Mouse (Mus musculus) small intestine, adult 2 months (tissue): ENCODE measurements around the gene Vrk3. TPM values are rescaled to one million over a fixed set of nuclear protein-coding genes. Genes with fewer than 3 reads are reported as not detected.
A peak's percentile ranks its signal among the peaks of the same experiment; 100 is the strongest.

Experiments used
- H3K27ac ChIP-seq: fragments of 200-500 bp; 2 replicates; pipeline ENCODE4 v1.5.1; 2012; ENCODE audit warnings: low read depth, low read length, control low read depth, inconsistent platforms; ENCODE audit not compliant: insufficient read depth
- H3K27me3 ChIP-seq: fragments of 200-500 bp; 2 replicates; pipeline ENCODE4 v1.6.1; 2012; ENCODE audit warnings: mild to moderate bottlenecking, moderate library complexity, low read length, inconsistent platforms; ENCODE audit not compliant: control insufficient read depth, insufficient read depth
- H3K36me3 ChIP-seq: fragments of 200-500 bp; 2 replicates; pipeline ENCODE4 v1.6.1; 2012; ENCODE audit warnings: mild to moderate bottlenecking, low read length, control low read depth, inconsistent platforms; ENCODE audit not compliant: control insufficient read depth, insufficient read depth
- H3K4me1 ChIP-seq: fragments of 200-500 bp; 2 replicates; pipeline ENCODE4 v1.6.1; 2012; ENCODE audit warnings: low read length, inconsistent platforms, mixed read lengths; ENCODE audit not compliant: control insufficient read depth, insufficient read depth, insufficient read length
- H3K4me3 ChIP-seq: fragments of 200-500 bp; 2 replicates; pipeline ENCODE4 v1.5.1; 2012; ENCODE audit warnings: low read depth, mild to moderate bottlenecking, control low read depth, inconsistent platforms, low read length, moderate library complexity
- CTCF ChIP-seq: fragments of 200-500 bp; IDR thresholded peaks from 2 replicates; pipeline ENCODE4 v1.5.1; 2012; ENCODE audit warnings: low read depth, mild to moderate bottlenecking, control low read depth, inconsistent platforms, low read length, moderate library complexity, mixed read lengths; ENCODE audit not compliant: insufficient replicate concordance, insufficient read length; ENCODE audit errors: extremely low read depth
- POLR2A ChIP-seq: fragments of 200-500 bp; IDR thresholded peaks from 2 replicates; pipeline ENCODE4 v1.6.1; 2012; ENCODE audit warnings: low read depth, mild to moderate bottlenecking, control low read depth, inconsistent platforms, low read length, moderate library complexity
- WGBS: fragments of 180-500 bp; shearing (Covaris S2); methylation state at CpG from one replicate; pipeline ENCODE4 v1.1.7; 2018; 5-methylcytosine and 5-hydroxymethylcytosine counted together
- polyA plus RNA-seq: library from polyadenylated mRNA; depleted of rRNA; stranded (reverse); fragments of >200 nt; gene quantifications from 2 replicates; pipeline ENCODE4 v1.2.3, GENCODE M21; 2012

Gene Vrk3
- polyA plus RNA-seq, 1 experiment: 40.3 TPM

GRCm38 (mm10) chr7:44814952-44815553 lies 66.8 kb downstream of the Vrk3 start:
- Histone ChIP-seq H3K4me3 (peak overlapping the region; percentile 89; the same call in 1 of the 2 replicates), H3K27ac (peak overlapping the region; percentile 75), H3K4me1 (peaks cover 11% of the 10 kb centered on the region), H3K27me3 (no peaks in the 10 kb centered on the region), H3K36me3 (no peaks in the 10 kb centered on the region)
- TF ChIP-seq POLR2A (no peak), CTCF (no peak)
- WGBS: 55% methylated on average over 14 of the region's 14 CpGs

GRCm38 (mm10) chr7:44815721-44816469 lies 67.7 kb downstream of the Vrk3 start, which contains the start of the genes Nup62 and Il4i1:
Gene Nup62 (plus strand): TSS chr7:44816088.
Gene Il4i1 (plus strand): TSS chr7:44816387.
- Histone ChIP-seq H3K36me3 (no peaks in the 10 kb centered on the region), H3K27me3 (no peaks in the 10 kb centered on the region), H3K4me3 (peak within 1 kb of the TSS; percentile 89), H3K4me1 (peaks cover 16% of the 10 kb centered on the region), H3K27ac (peak within 1 kb of the TSS; percentile 75)
- TF ChIP-seq POLR2A (peak; percentile 12; the same call in 1 of the 2 replicates), CTCF (no peak)
- WGBS: under 1% methylated on average over 62 of the region's 62 CpGs

- 0% methylated on average over 55 of the region's 57 CpGs for WGBS
- H3K4me3 ChIP-seq: peak within 1 kb of the TSS; percentile 89
- H3K27me3 ChIP-seq: no peaks in the 10 kb centered on the region
- TF ChIP-seq CTCF (no peak), POLR2A (no peak)
- peaks cover 16% of the 10 kb centered on the region for H3K4me1 ChIP-seq
- no peaks in the 10 kb centered on the region for H3K36me3 ChIP-seq
- peak within 1 kb of the TSS; percentile 75 for H3K27ac ChIP-seq
Measured at GRCm38 (mm10) chr7:44816470-44817021, 68.3 kb downstream of the Vrk3 start, which contains the start of gene Atf5. Gene Atf5 (minus strand): TSS chr7:44816658.

GRCm38 (mm10) chr7:44817441-44817840 lies 69.2 kb downstream of the Vrk3 start:
- Histone ChIP-seq H3K36me3 (no peaks in the 10 kb centered on the region), H3K27me3 (no peaks in the 10 kb centered on the region), H3K4me3 (no peak overlapping the region), H3K4me1 (peaks cover 16% of the 10 kb centered on the region), H3K27ac (peak overlapping the region; percentile 75; the same call in 1 of the 2 replicates)
- TF ChIP-seq POLR2A (no peak), CTCF (no peak)
- 9% methylated on average over 3 of the region's 3 CpGs for WGBS

- TF ChIP-seq POLR2A (no peak), CTCF (no peak)
- no peaks in the 10 kb centered on the region for H3K36me3 ChIP-seq
- no peak overlapping the region for H3K4me3 ChIP-seq
- H3K27me3 ChIP-seq: no peaks in the 10 kb centered on the region
- 10% methylated on average over 2 of the region's 2 CpGs for WGBS
- peak overlapping the region; percentile 10; the same call in 1 of the 2 replicates for H3K27ac ChIP-seq
- H3K4me1 ChIP-seq: peaks cover 16% of the 10 kb centered on the region
Measured at GRCm38 (mm10) chr7:44818164-44818563, 70.0 kb downstream of the Vrk3 start.

GRCm38 (mm10) chr7:44818751-44819235 lies 70.6 kb downstream of the Vrk3 start:
- H3K4me1 ChIP-seq: peaks cover 16% of the 10 kb centered on the region
- H3K36me3 ChIP-seq: no peaks in the 10 kb centered on the region
- TF ChIP-seq POLR2A: no peak
- TF ChIP-seq CTCF: no peak
- WGBS: 19% methylated on average over 6 of the region's 6 CpGs
- H3K4me3 ChIP-seq: peak overlapping the region; percentile 7; the same call in 1 of the 2 replicates
- peak overlapping the region; percentile 12; the same call in 1 of the 2 replicates for H3K27ac ChIP-seq
- H3K27me3 ChIP-seq: no peaks in the 10 kb centered on the region

GRCm38 (mm10) chr7:44819391-44819790 lies 71.2 kb downstream of the Vrk3 start:
- peaks cover 16% of the 10 kb centered on the region for H3K4me1 ChIP-seq
- no peaks in the 10 kb centered on the region for H3K36me3 ChIP-seq
- 73% methylated on average over 2 of the region's 2 CpGs for WGBS
- TF ChIP-seq CTCF (no peak), POLR2A (no peak)
- H3K27ac ChIP-seq: no peak overlapping the region
- no peaks in the 10 kb centered on the region for H3K27me3 ChIP-seq
- H3K4me3 ChIP-seq: no peak overlapping the region
